Mouse (Mus musculus) C2C12 (cell line): Measurements from ENCODE around the gene Adam17. TPM values are rescaled to one million over a fixed set of nuclear protein-coding genes. Genes with fewer than 3 reads are reported as not detected.

Experiments used
- H3K27me3 ChIP-seq: one replicate; pipeline ENCODE4 v1.6.1; 2011; ENCODE audit not compliant: control insufficient read depth, insufficient read depth, insufficient read length
- H3K36me3 ChIP-seq: one replicate; pipeline ENCODE4 v1.6.1; 2011; ENCODE audit not compliant: control insufficient read depth, insufficient read depth
- H3K4me3 ChIP-seq: one replicate; pipeline ENCODE4 v1.5.1; 2011; ENCODE audit warnings: mild to moderate bottlenecking, control low read depth; ENCODE audit not compliant: poor library complexity, insufficient read depth, severe bottlenecking
- H3K79me2 ChIP-seq: one replicate; pipeline ENCODE4 v1.6.1; 2011; ENCODE audit not compliant: control insufficient read depth, insufficient read depth
- H3K79me3 ChIP-seq: one replicate; pipeline ENCODE4 v1.6.1; 2011; ENCODE audit warnings: low read depth, control low read depth
- H3ac ChIP-seq: one replicate; pipeline ENCODE3; 2011; ENCODE audit warnings: low read depth; ENCODE audit not compliant: control insufficient read depth, insufficient read length
- CEBPB ChIP-seq: IDR thresholded peaks from one replicate; pipeline ENCODE4 v1.6.1; 2011; ENCODE audit warnings: low read depth, mild to moderate bottlenecking, control low read depth, moderate library complexity
- CTCF ChIP-seq: IDR thresholded peaks from one replicate; pipeline ENCODE4 v1.5.1; 2011; ENCODE audit not compliant: control insufficient read depth, insufficient read depth, insufficient read length
- FOSL1 ChIP-seq: IDR thresholded peaks from one replicate; pipeline ENCODE4 v1.8.0; 2011; ENCODE audit warnings: mild to moderate bottlenecking, low read length; ENCODE audit not compliant: poor library complexity, insufficient read depth, severe bottlenecking
- MAX ChIP-seq: IDR thresholded peaks from one replicate; pipeline ENCODE4 v1.6.1; 2011; ENCODE audit warnings: mild to moderate bottlenecking, control low read depth
- MYOD1 ChIP-seq: IDR thresholded peaks from one replicate; pipeline ENCODE4 v1.6.1; 2011; ENCODE audit warnings: low read depth; ENCODE audit not compliant: control insufficient read depth, insufficient read length
- MYOG ChIP-seq: IDR thresholded peaks from one replicate; pipeline ENCODE4 v1.6.1; 2011; ENCODE audit not compliant: control insufficient read depth, insufficient read length; ENCODE audit errors: extremely low read depth
- USF1 ChIP-seq: IDR thresholded peaks from one replicate; pipeline ENCODE4 v1.6.1; 2011; ENCODE audit warnings: low read depth, mild to moderate bottlenecking, control low read depth, moderate library complexity
- polyA plus RNA-seq: library from polyadenylated mRNA; unstranded; fragments of >200 nt; fragmentation: generic; extraction: Trizol; gene quantifications from one replicate; pipeline ENCODE4 v1.2.1, GENCODE M21; 2012; ENCODE audit warnings: missing spikeins

Adam17 gene
- polyA plus RNA-seq, 1 experiment = 12.4 TPM

GRCm38 (mm10) chr12:21315923-21316868, 57.2 kb downstream of the Adam17 start, which contains the start of gene Iah1:
Gene Iah1, plus strand, starts transcription at chr12:21316389.
- Histone ChIP-seq H3K36me3 (peaks cover 42% of the 10 kb centered on the region), H3K27me3 (no peaks in the 10 kb centered on the region), H3K4me3 (peak within 1 kb of the TSS; percentile 38), H3K79me3 (no peaks in the 10 kb centered on the region), H3ac (peak within 1 kb of the TSS; percentile 100), H3K79me2 (no peaks in the 10 kb centered on the region)
- TF ChIP-seq MYOG (no peak), FOSL1 (no peak), USF1 (no peak), CTCF (no peak), MYOD1 (no peak), CEBPB (no peak), MAX (no peak)

DNA sequence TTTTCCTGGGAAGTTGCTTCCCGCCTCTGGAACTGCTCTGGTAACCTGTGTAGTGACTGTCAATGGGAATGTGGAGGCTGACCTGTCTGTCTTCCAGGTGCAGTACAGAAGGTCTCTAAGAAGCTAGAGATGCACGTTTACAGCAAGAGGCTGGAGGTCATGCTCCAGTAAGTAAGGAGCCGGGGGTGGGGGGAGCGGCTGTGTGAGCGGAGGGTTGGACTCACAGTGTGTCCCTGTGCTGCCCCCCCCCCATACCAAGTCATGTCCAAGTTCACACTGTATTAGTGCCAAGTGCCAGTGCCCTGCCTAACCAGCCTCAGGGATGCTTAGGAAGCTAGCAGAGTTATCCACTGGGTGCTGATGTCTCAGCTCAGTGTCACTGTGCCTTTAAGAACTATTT, 61.2 kb downstream of the Adam17 start:
- no peak overlapping the region for H3ac ChIP-seq
- H3K79me2 ChIP-seq = no peaks in the 10 kb centered on the region
- no peak overlapping the region for H3K4me3 ChIP-seq
- H3K36me3 ChIP-seq = peaks cover 70% of the 10 kb centered on the region
- H3K79me3 ChIP-seq = no peaks in the 10 kb centered on the region
- TF ChIP-seq CTCF (no peak), MYOG (no peak), FOSL1 (no peak), MAX (no peak), CEBPB (no peak), USF1 (no peak), MYOD1 (no peak)
- H3K27me3 ChIP-seq = no peaks in the 10 kb centered on the region

DNA sequence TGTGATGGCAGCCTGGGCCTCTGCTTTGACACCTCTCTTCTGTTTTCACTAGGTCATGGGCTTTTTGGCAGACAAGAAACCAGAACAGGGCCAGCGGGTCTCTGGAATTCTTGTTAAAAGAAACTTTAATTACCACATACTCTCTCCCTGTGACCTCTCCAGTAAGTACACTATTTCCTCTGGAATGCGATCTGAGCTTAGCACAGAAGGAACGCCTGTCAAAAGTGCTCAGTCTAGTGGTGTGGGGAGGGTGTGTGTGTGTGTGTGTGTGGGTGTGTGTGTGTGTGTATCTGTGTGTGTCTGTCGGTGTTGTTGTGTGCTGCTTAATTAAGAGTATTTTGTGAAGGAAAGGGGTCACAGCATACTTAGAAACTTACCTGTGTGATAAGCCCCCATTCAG, 66.7 kb downstream of the Adam17 start:
- no peak overlapping the region for H3K4me3 ChIP-seq
- H3ac ChIP-seq = no peak overlapping the region
- no peak for TF ChIP-seq FOSL1
- TF ChIP-seq MYOD1 = no peak
- TF ChIP-seq CTCF = no peak
- no peaks in the 10 kb centered on the region for H3K27me3 ChIP-seq
- no peaks in the 10 kb centered on the region for H3K79me3 ChIP-seq
- H3K79me2 ChIP-seq = no peaks in the 10 kb centered on the region
- H3K36me3 ChIP-seq = peaks cover 70% of the 10 kb centered on the region

DNA sequence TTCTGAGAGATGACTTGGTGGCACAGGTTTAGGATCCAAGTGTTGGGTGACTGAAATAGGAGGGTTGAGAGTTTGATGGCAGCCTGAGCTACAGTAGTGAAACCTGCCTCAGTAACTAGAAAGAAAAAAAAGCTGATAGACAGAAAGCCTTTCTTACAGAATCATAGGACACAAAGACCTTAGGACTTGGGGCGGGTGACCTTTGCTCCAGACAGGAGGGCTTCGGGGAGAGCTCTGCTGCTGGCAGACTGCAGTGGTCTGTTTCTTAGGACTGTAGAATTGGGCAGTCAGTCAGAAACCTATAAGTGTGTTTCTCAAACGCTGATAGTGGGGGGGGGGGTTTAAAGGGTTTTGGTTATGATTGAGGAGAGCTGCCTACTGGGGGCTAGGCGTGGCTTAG, 67.7 kb downstream of the Adam17 start:
- Histone ChIP-seq H3K79me3 (no peaks in the 10 kb centered on the region), H3K4me3 (no peak overlapping the region), H3ac (no peak overlapping the region), H3K79me2 (no peaks in the 10 kb centered on the region), H3K36me3 (peaks cover 63% of the 10 kb centered on the region), H3K27me3 (no peaks in the 10 kb centered on the region)
- no peak for TF ChIP-seq CEBPB
- TF ChIP-seq FOSL1 = no peak
- no peak for TF ChIP-seq CTCF
- no peak for TF ChIP-seq MYOD1

DNA sequence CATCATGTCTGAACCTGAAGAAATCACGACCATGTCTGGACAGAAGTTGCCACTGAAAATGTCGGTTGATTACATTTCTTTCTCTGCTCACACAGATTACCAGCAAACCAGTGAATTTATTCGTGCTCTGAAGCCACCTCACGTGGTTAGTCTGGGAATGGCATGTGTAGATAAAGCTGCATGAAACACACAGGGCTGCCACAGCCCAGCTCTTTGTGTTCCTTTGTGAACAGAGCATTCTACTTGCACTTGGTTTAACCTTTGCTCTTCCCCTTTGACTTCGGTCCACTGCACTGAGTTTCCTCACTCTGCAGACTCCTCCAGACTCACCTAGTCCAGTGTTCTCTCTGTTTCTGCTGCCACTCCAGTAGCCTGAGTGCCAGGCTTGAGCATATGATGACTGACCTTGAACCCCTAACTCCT, 71.1 kb downstream of the Adam17 start:
- Histone ChIP-seq H3K36me3 (peaks cover 60% of the 10 kb centered on the region), H3K79me2 (no peaks in the 10 kb centered on the region)

DNA sequence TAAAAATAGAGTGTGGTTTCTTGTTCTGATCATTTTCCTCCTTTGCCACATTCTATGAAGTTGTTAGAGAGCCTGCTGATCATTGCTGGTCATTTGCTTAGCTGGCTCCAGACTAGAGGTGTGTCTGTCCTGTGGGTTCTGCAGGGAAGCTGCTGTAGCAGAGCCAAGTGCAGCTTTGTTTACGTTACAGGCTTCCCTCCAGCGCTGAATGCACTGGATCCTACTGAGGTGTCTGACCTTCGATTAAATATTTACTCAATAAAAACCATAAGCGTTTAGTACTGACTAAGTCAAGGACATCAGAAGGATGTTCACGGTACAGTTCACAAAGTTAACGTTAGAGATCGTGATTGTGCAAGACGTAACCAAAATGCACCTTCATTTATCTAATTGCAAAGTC, 71.5 kb downstream of the Adam17 start:
- Histone ChIP-seq H3K79me2 (no peaks in the 10 kb centered on the region), H3K4me3 (no peak overlapping the region), H3K27me3 (no peaks in the 10 kb centered on the region), H3K36me3 (peaks cover 60% of the 10 kb centered on the region), H3K79me3 (no peaks in the 10 kb centered on the region), H3ac (no peak overlapping the region)
- TF ChIP-seq MAX (no peak), MYOD1 (no peak), USF1 (no peak), CTCF (no peak), MYOG (no peak), CEBPB (no peak), FOSL1 (no peak)

More for the DNA sequence above, 71.1 kb downstream of the Adam17 start:
- H3ac ChIP-seq = no peak overlapping the region
- H3K27me3 ChIP-seq = no peaks in the 10 kb centered on the region
- no peak for TF ChIP-seq FOSL1
- H3K4me3 ChIP-seq = no peak overlapping the region
- H3K79me3 ChIP-seq = no peaks in the 10 kb centered on the region
